Mouse (Mus musculus) brain, adult 2 months (tissue): Measurements from ENCODE around the gene Gstcd.

Experiments
- DNase-seq: peaks from one replicate; pipeline ENCODE4 v3.0.0; 2011; ENCODE audit warnings: low read depth, low spot score

Gstcd gene

GRCm38 (mm10) chr3:133026977-133027376 is 64.9 kb downstream of the Gstcd start:
- no peak for DNase-seq

- no peak for DNase-seq
Measured at GRCm38 (mm10) chr3:133007250-133007649, 84.6 kb downstream of the Gstcd start.

- no peak for DNase-seq
Measured at GRCm38 (mm10) chr3:132996299-132996698, 95.5 kb downstream of the Gstcd start.

- no peak for DNase-seq
Measured at GRCm38 (mm10) chr3:132995904-132996267, 95.9 kb downstream of the Gstcd start.

- DNase-seq: no peak
Measured at GRCm38 (mm10) chr3:132995172-132995903, 96.5 kb downstream of the Gstcd start.

GRCm38 (mm10) chr3:132986188-132986587 is 105.6 kb downstream of the Gstcd start:
- DNase-seq: peak; percentile 17

GRCm38 (mm10) chr3:132983845-132984485 is 107.9 kb downstream of the Gstcd start:
- DNase-seq: peak; percentile 11

GRCm38 (mm10) chr3:132981968-132982367 is 109.9 kb downstream of the Gstcd start:
- DNase-seq: no peak

- DNase-seq: no peak
Measured at GRCm38 (mm10) chr3:132979781-132980461, 111.9 kb downstream of the Gstcd start.

GRCm38 (mm10) chr3:132966255-132966654 is 125.6 kb downstream of the Gstcd start:
- DNase-seq: no peak

- no peak for DNase-seq
Measured at GRCm38 (mm10) chr3:132964715-132965507, 126.9 kb downstream of the Gstcd start.

- DNase-seq: peak; percentile 17
Measured at GRCm38 (mm10) chr3:132962631-132963361, 129.0 kb downstream of the Gstcd start.

GRCm38 (mm10) chr3:132950529-132950880 is 141.3 kb downstream of the Gstcd start:
- no peak for DNase-seq

GRCm38 (mm10) chr3:132949791-132950528 is 141.9 kb downstream of the Gstcd start, which contains the start of gene Npnt:
TSS of gene Npnt (minus strand) at chr3:132950291.
- DNase-seq: peak; percentile 22

- peak; percentile 21 for DNase-seq
Measured at GRCm38 (mm10) chr3:132949380-132949790, 142.4 kb downstream of the Gstcd start.

- DNase-seq: no peak
Measured at GRCm38 (mm10) chr3:132948298-132948795, 143.5 kb downstream of the Gstcd start.

- no peak for DNase-seq
Measured at GRCm38 (mm10) chr3:132946086-132946485, 145.7 kb downstream of the Gstcd start.

- no peak for DNase-seq
Measured at GRCm38 (mm10) chr3:132945669-132946068, 146.2 kb downstream of the Gstcd start.

GRCm38 (mm10) chr3:132944609-132945008 is 147.2 kb downstream of the Gstcd start:
- no peak for DNase-seq

- DNase-seq: no peak
Measured at GRCm38 (mm10) chr3:132944193-132944592, 147.6 kb downstream of the Gstcd start.
